Mouse (Mus musculus): ENCODE measurements around the gene Manf. TPM values are rescaled to one million over a fixed set of nuclear protein-coding genes. Genes with fewer than 3 reads are reported as not detected.

The Manf gene
- polyA plus RNA-seq, 1 experiment from 2014 or later, result 296 TPM

- H3K36me3 ChIP-seq (ENCODE audit: control insufficient read depth, insufficient read depth, low read length), result no peaks in the 10 kb centered on the region
- H3K27me3 ChIP-seq (ENCODE audit: control insufficient read depth, insufficient read depth, low read length), result no peaks in the 10 kb centered on the region
- peak; percentile 82 for ATAC-seq (replicated peaks; ENCODE audit: insufficient number of reproducible peaks, low FRiP score, low TSS enrichment)
- H3K4me3 ChIP-seq (ENCODE audit: low read depth, low read length), result peak within 1 kb of the TSS; percentile 99
- WGBS (ENCODE audit: insufficient replicate concordance), result under 1% methylated on average over 47 of the region's 49 CpGs
- H3K4me1 ChIP-seq (ENCODE audit: control insufficient read depth, insufficient read depth, low read length), result no peaks in the 10 kb centered on the region
- peak within 1 kb of the TSS; percentile 88 for H3K27ac ChIP-seq (ENCODE audit: low read depth, low read length)
- H3K9ac ChIP-seq (ENCODE audit: low read depth, low read length), result peak within 1 kb of the TSS; percentile 99
- H3K4me2 ChIP-seq, result peak within 1 kb of the TSS; percentile 91
- no peaks in the 10 kb centered on the region for H3K9me3 ChIP-seq (replicated peaks; ENCODE audit: control insufficient read depth, low read length)
Measured at GRCm38 (mm10) chr9:106788812-106789321, 102.9 kb downstream of the Manf start, which contains the start of gene Rad54l2. Gene Rad54l2 (minus strand): TSS chr9:106789194.

Other genes with a start within 250 kb of the Manf start
- 0.18 TPM in 1 of 2 replicates, not detected in the other for gene Grm2, start 235.9 kb downstream of the Manf start, polyA plus RNA-seq (2014; fragmentation: Nextera tagmentation; extraction: Ambion mirVana)
- 34.7 and 36.8 TPM in 2 replicates for gene Tex264, start 206.1 kb downstream of the Manf start, polyA plus RNA-seq (2014; fragmentation: Nextera tagmentation; extraction: Ambion mirVana)
- gene Rad54l2, start 102.8 kb downstream of the Manf start, polyA plus RNA-seq (2014; fragmentation: Nextera tagmentation; extraction: Ambion mirVana), result 3.2 and 5.8 TPM in 2 replicates
- 21.7 and 23.5 TPM in 2 replicates for gene Dcaf1, start 70.1 kb downstream of the Manf start, polyA plus RNA-seq (2014; fragmentation: Nextera tagmentation; extraction: Ambion mirVana)
- 8.1 and 8.7 TPM in 2 replicates for gene Rbm15b, start 4.6 kb downstream of the Manf start, polyA plus RNA-seq (2014; fragmentation: Nextera tagmentation; extraction: Ambion mirVana)